In the genomic region with DNA sequence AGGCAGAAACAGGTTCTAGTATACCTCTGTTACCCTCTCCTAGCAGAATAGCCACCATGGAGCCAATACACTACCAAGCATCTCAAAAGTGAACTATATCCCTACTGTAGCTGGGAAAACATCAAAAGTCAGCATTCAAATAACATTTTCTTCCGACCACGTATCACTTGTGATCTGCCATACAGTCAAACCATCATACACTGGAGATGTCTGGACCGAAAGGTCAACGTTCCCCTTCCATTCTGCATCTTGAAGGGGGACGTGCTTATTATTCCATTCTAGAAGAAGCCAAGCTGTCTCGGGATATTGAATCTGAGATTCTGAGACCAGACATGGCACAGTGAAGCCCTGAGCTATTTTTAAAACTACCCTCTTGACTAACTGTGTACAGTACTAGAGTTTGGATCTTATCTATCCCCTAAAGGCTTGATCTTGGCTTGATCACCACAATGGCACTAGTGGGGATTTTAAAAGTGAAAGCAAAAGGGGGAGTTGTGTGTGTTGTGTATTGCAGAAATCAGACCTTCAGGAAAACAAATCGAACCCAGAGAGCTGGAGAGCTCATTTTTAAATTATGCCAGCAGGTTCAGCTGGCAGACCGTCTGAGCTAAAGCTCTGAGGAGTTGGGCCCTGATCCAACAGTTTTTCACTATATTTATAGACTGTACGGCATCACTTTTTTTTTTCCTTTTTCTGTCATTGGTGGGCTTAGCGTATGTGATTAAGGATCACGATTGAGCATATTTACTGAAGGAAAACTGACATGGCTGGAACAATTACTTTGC, we compare ENCODE assay signal across 10 mouse cellular contexts.
DNase-seq lines count a peak whose midpoint lies in the region; ATAC-seq and TF ChIP-seq lines count a peak whose summit lies in the region.
"Had no signal": no experiment of that assay in that cellular context is flagged by ENCODE, and none has a peak within 500 bp of the region (broad histone marks: within the 10 kb centered on the region; RNA-seq: fewer than 3 reads in every experiment).

No protein-coding gene starts in this region.

- ATAC-seq in embryonic facial prominence, embryonic 13.5 days (ENCODE audit: insufficient number of reproducible peaks, insufficient read depth, low FRiP score, low TSS enrichment, low read depth), result no peak

- TF ChIP-seq CTCF in MEL (IDR thresholded peaks at IDR 0.05 in 2 of 3, conservative IDR thresholded peaks at IDR 0.05 in 1 of 3; ENCODE audit: control insufficient read depth in 1 of 3, insufficient read depth in 1 of 3, low read depth in 2 of 3, low read length in 3 of 3, poor library complexity in 1 of 3, severe bottlenecking in 1 of 3), result no peak

- no peaks in the 10 kb centered on the region for H3K9me3 ChIP-seq in embryonic facial prominence, embryonic 13.5 days
- no peaks in the 10 kb centered on the region for H3K9me3 ChIP-seq in embryonic facial prominence, embryonic 10.5 days
- H3K9me3 ChIP-seq in MEL (replicated peaks; ENCODE audit: insufficient read depth, low read length), result no peaks in the 10 kb centered on the region

- no peak for TF ChIP-seq RAD21 in MEL (IDR thresholded peaks at IDR 0.05; ENCODE audit: low read depth, low read length)

- H3K4me2 ChIP-seq in embryonic facial prominence, embryonic 13.5 days, result 0 out of 2 replicates have a peak overlapping the region, but pooled peaks have one; percentile 16

- no peak for TF ChIP-seq POLR2A in MEL (IDR thresholded peaks at IDR 0.05; ENCODE audit: control insufficient read depth in 1 of 2, insufficient read depth in 1 of 2, low read depth in 1 of 2, low read length in 2 of 2, poor library complexity in 1 of 2)

- 71% methylated on average over 11 of the region's 11 CpGs for whole genome bisulfite sequencing in embryonic facial prominence, embryonic 13.5 days
- WGBS in embryonic facial prominence, embryonic 10.5 days, result 94% methylated on average over 11 of the region's 11 CpGs

- DNase-seq in embryonic facial prominence, embryonic 10.5 days (ENCODE audit: low spot score), result no peak
- DNase-seq in layer of hippocampus, adult 11-12 months (ENCODE audit: low spot score), result peak; percentile 34
- no peak for DNase-seq in layer of hippocampus, postnatal 25 days (ENCODE audit: extremely low spot score in 1 of 2, low spot score in 1 of 2)
- no peak for DNase-seq in MEL (ENCODE audit: low read depth, low spot score)
- DNase-seq in layer of hippocampus, adult 9-10 months (ENCODE audit: low spot score), result peak; percentile 29
- no peak for DNase-seq in spleen, postnatal 14 days (ENCODE audit: low spot score in 2 of 2)
- no peak for DNase-seq in gastrocnemius, postnatal 10 days
- DNase-seq: embryo, embryonic 11 days; retina, postnatal 1 day had no signal

- TF ChIP-seq EP300 in MEL (IDR thresholded peaks at IDR 0.05; ENCODE audit: low read depth in 1 of 2, low read length in 2 of 2), result no peak

- H3K27ac ChIP-seq in embryonic facial prominence, embryonic 13.5 days, result no peak overlapping the region
- no peak overlapping the region for H3K27ac ChIP-seq in embryonic facial prominence, embryonic 10.5 days (replicated peaks)
- no peak overlapping the region for H3K27ac ChIP-seq in MEL (ENCODE audit: control insufficient read depth, low read depth, low read length)

- no peaks in the 10 kb centered on the region for H3K79me2 ChIP-seq in MEL (ENCODE audit: control insufficient read depth, insufficient read depth, low read length, poor library complexity)

- H3K27me3 ChIP-seq in embryonic facial prominence, embryonic 13.5 days, result no peaks in the 10 kb centered on the region
- H3K27me3 ChIP-seq in embryonic facial prominence, embryonic 10.5 days (replicated peaks; ENCODE audit: low read depth, poor library complexity, severe bottlenecking), result no peaks in the 10 kb centered on the region
- no peaks in the 10 kb centered on the region for H3K27me3 ChIP-seq in MEL (ENCODE audit: control insufficient read depth in 1 of 2, insufficient read depth in 2 of 2, low read length in 2 of 2)

- H3K9ac ChIP-seq in embryonic facial prominence, embryonic 13.5 days, result no peak overlapping the region
- no peak overlapping the region for H3K9ac ChIP-seq in MEL (ENCODE audit: control insufficient read depth, low read depth, low read length, poor library complexity, severe bottlenecking)

- H3K4me3 ChIP-seq in embryonic facial prominence, embryonic 13.5 days, result no peak overlapping the region
- no peak overlapping the region for H3K4me3 ChIP-seq in embryonic facial prominence, embryonic 10.5 days
- H3K4me3 ChIP-seq in MEL (ENCODE audit: control insufficient read depth in 1 of 2, insufficient read depth in 1 of 2, low read depth in 2 of 2, low read length in 2 of 2), result no peak overlapping the region

- H3K4me1 ChIP-seq in embryonic facial prominence, embryonic 13.5 days, result no peaks in the 10 kb centered on the region; the same call in 1 of the 2 replicates
- 0 out of 2 replicates have a peak, but pooled peaks cover 3% of the 10 kb centered on the region for H3K4me1 ChIP-seq in embryonic facial prominence, embryonic 10.5 days
- H3K4me1 ChIP-seq in MEL (ENCODE audit: control insufficient read depth in 1 of 2, insufficient read depth in 2 of 2, low read length in 2 of 2), result peaks cover 24 to 67% of the 10 kb centered on the region in 2 experiments

- H3K36me3 ChIP-seq in embryonic facial prominence, embryonic 13.5 days, result no peaks in the 10 kb centered on the region
- H3K36me3 ChIP-seq in embryonic facial prominence, embryonic 10.5 days (replicated peaks), result no peaks in the 10 kb centered on the region
- peaks cover 0 to 38% of the 10 kb centered on the region in 2 experiments; a peak in 2 of 4 replicates for H3K36me3 ChIP-seq in MEL (ENCODE audit: control insufficient read depth in 1 of 2, insufficient read depth in 2 of 2, low read length in 2 of 2)

TF ChIP-seq in MEL, 35 proteins besides CTCF, POLR2A, EP300 and RAD21:
- TF ChIP-seq MAFK (IDR thresholded peaks at IDR 0.05; ENCODE audit: borderline replicate concordance, low read depth, low read length) (no peak), ETS1 (IDR thresholded peaks at IDR 0.05; ENCODE audit: low read depth, low read length) (0 out of 2 replicates have a peak, but pooled peaks have one; percentile 12), CHD1 (IDR thresholded peaks at IDR 0.05; ENCODE audit: low read depth, low read length) (no peak), GATA1 (IDR thresholded peaks at IDR 0.05; ENCODE audit: low read depth, low read length) (0 out of 2 replicates have a peak, but pooled peaks have one; percentile 20)

Comparison
In these comparisons a context has a peak if more than half of its experiments do, and no peak if none do; other contexts are left out.
1. DNase-seq: peak in layer of hippocampus, adult 11-12 months (single experiment) and layer of hippocampus, adult 9-10 months (single experiment); none in embryonic facial prominence, embryonic 10.5 days (single experiment), layer of hippocampus, postnatal 25 days (0 of 2), MEL (single experiment), spleen, postnatal 14 days (0 of 2) and gastrocnemius, postnatal 10 days (single experiment).